28 mouse cellular contexts compared by ENCODE assay signal in the genomic region with DNA sequence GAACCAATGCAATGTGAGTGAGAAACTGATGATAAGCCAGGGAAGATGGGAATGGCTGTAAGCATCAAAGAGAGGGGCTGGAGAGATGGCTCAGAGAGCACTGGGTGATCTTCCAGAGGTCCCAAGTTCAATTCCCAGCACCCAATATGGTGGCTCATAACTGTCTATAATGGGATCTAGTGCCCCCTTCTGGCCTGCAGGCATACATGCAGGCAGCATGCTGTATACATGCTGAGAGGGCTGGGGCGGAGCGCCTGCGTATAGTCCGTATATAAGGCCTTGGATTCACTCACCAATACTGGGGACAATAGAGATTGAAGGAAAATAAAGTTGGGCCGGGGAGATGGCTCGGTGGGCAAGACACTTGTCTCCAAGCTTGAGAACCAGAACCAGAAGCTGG. TPM values are rescaled to one million over a fixed set of nuclear protein-coding genes. Genes with fewer than 3 reads are reported as not detected.
DNase-seq lines count a peak whose midpoint lies in the region; ATAC-seq and TF ChIP-seq lines count a peak whose summit lies in the region.
"Had no signal": no experiment of that assay in that cellular context is flagged by ENCODE, and none has a peak within 500 bp of the region (broad histone marks: within the 10 kb centered on the region; RNA-seq: fewer than 3 reads in every experiment).

No protein-coding gene starts in this region.

- no peak overlapping the region for H3K27ac ChIP-seq in intestine, postnatal 0 days (ENCODE audit: low read depth, low read length)
- H3K27ac ChIP-seq in intestine, embryonic 15.5 days = no peak overlapping the region
- H3K27ac ChIP-seq in liver, postnatal 0 days (ENCODE audit: low read depth) = no peak overlapping the region
- H3K27ac ChIP-seq in liver, embryonic 11.5 days (ENCODE audit: low read depth, low read length) = no peak overlapping the region
- H3K27ac ChIP-seq: embryonic facial prominence, embryonic 10.5 days; hindbrain, embryonic 13.5 days; lung, embryonic 15.5 days; neural tube, embryonic 12.5 days had no signal

- no peak for TF ChIP-seq EP300 in liver, postnatal 0 days (IDR thresholded peaks at IDR 0.05; ENCODE audit: low read depth)

- no peak overlapping the region for H3K4me3 ChIP-seq in intestine, postnatal 0 days (ENCODE audit: low read depth, low read length)
- no peak overlapping the region for H3K4me3 ChIP-seq in intestine, embryonic 15.5 days (replicated peaks)
- H3K4me3 ChIP-seq in liver, postnatal 0 days (ENCODE audit: low read depth, low read length) = no peak overlapping the region
- no peak overlapping the region for H3K4me3 ChIP-seq in liver, embryonic 11.5 days (ENCODE audit: low read depth, low read length)
- H3K4me3 ChIP-seq: hindbrain, embryonic 13.5 days; lung, embryonic 15.5 days; neural tube, embryonic 12.5 days had no signal

- 0 out of 2 replicates have a peak, but pooled peaks have one; percentile 12 for TF ChIP-seq CTCF in intestine, postnatal 0 days (IDR thresholded peaks at IDR 0.05; ENCODE audit: low read depth)
- TF ChIP-seq CTCF in liver, postnatal 0 days (IDR thresholded peaks at IDR 0.05; ENCODE audit: low read depth) = peak; percentile 26; the same call in 1 of the 2 replicates
- TF ChIP-seq CTCF in brain, embryonic 14.5 days (IDR thresholded peaks at IDR 0.05; ENCODE audit: borderline replicate concordance, extremely low read depth, insufficient read depth, insufficient read length) = peak; percentile 23; the same call in 1 of the 2 replicates

- DNase-seq in liver, postnatal 0 days = no peak
- DNase-seq in liver, embryonic 11.5 days (ENCODE audit: low spot score) = no peak
- peak; percentile 41 for DNase-seq in ES-CJ7 (ENCODE audit: low read depth, low spot score)
- no peak for DNase-seq in brain, embryonic 14.5 days (ENCODE audit: low read depth)
- no peak for DNase-seq in spleen, postnatal 4 days (ENCODE audit: low spot score in 2 of 2)
- DNase-seq: adrenal gland, postnatal 25 days; cerebellum, adult 11-12 months; cerebellum, postnatal 10 days; gastrocnemius, postnatal 25 days; heart, adult 18-20 months; kidney, adult 8-10 months; kidney, postnatal 25 days; lung, postnatal 36 days; midbrain, embryonic 14.5 days; right cerebral cortex, postnatal 25 days; spleen, adult 18-20 months; thymus, postnatal 25 days had no signal

- no peaks in the 10 kb centered on the region for H3K36me3 ChIP-seq in intestine, postnatal 0 days (ENCODE audit: control insufficient read depth, insufficient read depth)
- no peaks in the 10 kb centered on the region for H3K36me3 ChIP-seq in intestine, embryonic 15.5 days
- H3K36me3 ChIP-seq in liver, postnatal 0 days (replicated peaks; ENCODE audit: insufficient read depth, low read length) = no peaks in the 10 kb centered on the region
- no peaks in the 10 kb centered on the region for H3K36me3 ChIP-seq in liver, embryonic 11.5 days (ENCODE audit: control insufficient read depth, insufficient read depth, low read length)
- H3K36me3 ChIP-seq: embryonic facial prominence, embryonic 10.5 days; lung, embryonic 15.5 days; neural tube, embryonic 12.5 days had no signal

- no peak for TF ChIP-seq POLR2A in brain, embryonic 14.5 days (IDR thresholded peaks at IDR 0.05; ENCODE audit: borderline replicate concordance, extremely low read depth, insufficient read depth, insufficient read length, poor library complexity, severe bottlenecking)

- no peak overlapping the region for H3K9ac ChIP-seq in intestine, postnatal 0 days (ENCODE audit: low read depth, low read length)
- H3K9ac ChIP-seq in intestine, embryonic 15.5 days = no peak overlapping the region
- H3K9ac ChIP-seq in liver, postnatal 0 days (replicated peaks) = no peak overlapping the region
- H3K9ac ChIP-seq in liver, embryonic 11.5 days (ENCODE audit: low read depth, low read length) = no peak overlapping the region
- H3K9ac ChIP-seq: hindbrain, embryonic 13.5 days; lung, embryonic 15.5 days; neural tube, embryonic 12.5 days had no signal

- ATAC-seq in intestine, postnatal 0 days = no peak
- ATAC-seq in intestine, embryonic 15.5 days = no peak
- no peak for ATAC-seq in liver, postnatal 0 days
- ATAC-seq in liver, embryonic 11.5 days (replicated peaks; ENCODE audit: low FRiP score) = no peak
- ATAC-seq: CD4-positive, CD25-positive, alpha-beta regulatory T cell, adult 4 months; inflammation-experienced regulatory T-cells, adult 6 months had no signal

- WGBS in intestine, postnatal 0 days = 92% methylated on average over 6 of the region's 6 CpGs
- WGBS in intestine, embryonic 15.5 days = 87% methylated on average over 6 of the region's 6 CpGs
- 69% methylated on average over 6 of the region's 6 CpGs for WGBS in liver, postnatal 0 days (ENCODE audit: insufficient replicate concordance)
- 86% methylated on average over 6 of the region's 6 CpGs for WGBS in liver, embryonic 11.5 days

- peaks cover 6% of the 10 kb centered on the region for H3K27me3 ChIP-seq in intestine, postnatal 0 days (replicated peaks; ENCODE audit: control insufficient read depth, insufficient read depth, low read length)
- H3K27me3 ChIP-seq in intestine, embryonic 15.5 days (replicated peaks) = peaks cover 8% of the 10 kb centered on the region
- no peaks in the 10 kb centered on the region; the same call in 1 of the 2 replicates for H3K27me3 ChIP-seq in liver, postnatal 0 days (ENCODE audit: insufficient read depth, low read length)
- H3K27me3 ChIP-seq in liver, embryonic 11.5 days (replicated peaks; ENCODE audit: control insufficient read depth, insufficient read depth, low read length) = peaks cover 9% of the 10 kb centered on the region
- H3K27me3 ChIP-seq: neural tube, embryonic 12.5 days had no signal

- 0 out of 2 replicates have a peak, but pooled peaks cover under 1% of the 10 kb centered on the region for H3K4me1 ChIP-seq in intestine, postnatal 0 days (replicated peaks; ENCODE audit: control insufficient read depth, insufficient read depth, low read length)
- H3K4me1 ChIP-seq in intestine, embryonic 15.5 days (replicated peaks) = peaks cover 14% of the 10 kb centered on the region
- peaks cover 8% of the 10 kb centered on the region for H3K4me1 ChIP-seq in liver, postnatal 0 days (ENCODE audit: insufficient read depth)
- peaks cover 6% of the 10 kb centered on the region; the same call in 1 of the 2 replicates for H3K4me1 ChIP-seq in liver, embryonic 11.5 days (replicated peaks; ENCODE audit: control insufficient read depth, insufficient read depth, low read length)

- H3K9me3 ChIP-seq in intestine, postnatal 0 days (ENCODE audit: control insufficient read depth) = peaks cover 2% of the 10 kb centered on the region; the same call in 1 of the 2 replicates
- no peaks in the 10 kb centered on the region for H3K9me3 ChIP-seq in intestine, embryonic 15.5 days
- H3K9me3 ChIP-seq in liver, postnatal 0 days (ENCODE audit: low read length) = no peaks in the 10 kb centered on the region
- no peaks in the 10 kb centered on the region for H3K9me3 ChIP-seq in liver, embryonic 11.5 days (ENCODE audit: control insufficient read depth, low read length)
- H3K9me3 ChIP-seq: embryonic facial prominence, embryonic 10.5 days; hindbrain, embryonic 13.5 days; lung, embryonic 15.5 days; neural tube, embryonic 12.5 days had no signal

- H3K4me2 ChIP-seq in intestine, postnatal 0 days (replicated peaks; ENCODE audit: low read depth) = no peak overlapping the region
- H3K4me2 ChIP-seq in intestine, embryonic 15.5 days (replicated peaks) = no peak overlapping the region
- no peak overlapping the region for H3K4me2 ChIP-seq in liver, postnatal 0 days (ENCODE audit: low read depth, low read length)
- no peak overlapping the region for H3K4me2 ChIP-seq in liver, embryonic 11.5 days
- H3K4me2 ChIP-seq: hindbrain, embryonic 13.5 days had no signal

RNA-seq across cellular contexts. Expression of gene Zfp663, which starts 5.2 kb away (rescaled TPM):
- 0.23 and 0.44 TPM in 2 replicates for polyA plus RNA-seq in intestine, postnatal 0 days (2015; fragmentation: Nextera tagmentation; extraction: Ambion mirVana)
- polyA plus RNA-seq in intestine, embryonic 15.5 days (2015; fragmentation: Nextera tagmentation; extraction: Ambion mirVana) = 0.75 and 1.1 TPM in 2 replicates
- polyA plus RNA-seq in liver, postnatal 0 days (2015; fragmentation: Nextera tagmentation; extraction: Ambion mirVana) = not detected in 2 replicates
- 0.07 and 0.29 TPM in 2 replicates for polyA plus RNA-seq in liver, embryonic 11.5 days (2014; fragmentation: Nextera tagmentation; extraction: Ambion mirVana)
- 6.5 and 7.2 TPM in 2 replicates for polyA plus RNA-seq in brain, embryonic 14.5 days (2012; rRNA removed)
- polyA plus RNA-seq: CD4-positive, CD25-positive, alpha-beta regulatory T cell, adult 4 months; inflammation-experienced regulatory T-cells, adult 6 months had no signal

RNA-seq across cellular contexts. Expression of gene Zfp334, which starts 24.8 kb away (rescaled TPM):
- polyA plus RNA-seq in intestine, postnatal 0 days (2015; fragmentation: Nextera tagmentation; extraction: Ambion mirVana) = 0.82 and 0.90 TPM in 2 replicates
- 4.9 and 5.0 TPM in 2 replicates for polyA plus RNA-seq in intestine, embryonic 15.5 days (2015; fragmentation: Nextera tagmentation; extraction: Ambion mirVana)
- 1.2 and 1.5 TPM in 2 replicates for polyA plus RNA-seq in liver, postnatal 0 days (2015; fragmentation: Nextera tagmentation; extraction: Ambion mirVana)
- polyA plus RNA-seq in liver, embryonic 11.5 days (2014; fragmentation: Nextera tagmentation; extraction: Ambion mirVana) = 5.9 and 6.1 TPM in 2 replicates
- 15.2 and 19.2 TPM in 2 replicates for polyA plus RNA-seq in brain, embryonic 14.5 days (2012; rRNA removed)
- polyA plus RNA-seq: CD4-positive, CD25-positive, alpha-beta regulatory T cell, adult 4 months; inflammation-experienced regulatory T-cells, adult 6 months had no signal

RNA-seq across cellular contexts. Expression of gene Ocstamp, which starts 36.9 kb away (rescaled TPM):
- 1.7 and 1.8 TPM in 2 replicates for polyA plus RNA-seq in intestine, postnatal 0 days (2015; fragmentation: Nextera tagmentation; extraction: Ambion mirVana)
- polyA plus RNA-seq in intestine, embryonic 15.5 days (2015; fragmentation: Nextera tagmentation; extraction: Ambion mirVana) = 0.61 and 0.64 TPM in 2 replicates
- 8.1 and 13.0 TPM in 2 replicates for polyA plus RNA-seq in liver, postnatal 0 days (2015; fragmentation: Nextera tagmentation; extraction: Ambion mirVana)
- polyA plus RNA-seq in liver, embryonic 11.5 days (2014; fragmentation: Nextera tagmentation; extraction: Ambion mirVana) = 2.2 and 2.5 TPM in 2 replicates
- not detected in 2 replicates for polyA plus RNA-seq in brain, embryonic 14.5 days (2012; rRNA removed)
- polyA plus RNA-seq: CD4-positive, CD25-positive, alpha-beta regulatory T cell, adult 4 months; cortical plate, adult 2 months; forebrain, embryonic 16.5 days; heart, embryonic 14.5 days; inflammation-experienced regulatory T-cells, adult 6 months; lung, embryonic 15.5 days had no signal

RNA-seq across cellular contexts. Expression of gene Elmo2, which starts 37.0 kb away (rescaled TPM):
- 62.2 and 63.6 TPM in 2 replicates for polyA plus RNA-seq in intestine, postnatal 0 days (2015; fragmentation: Nextera tagmentation; extraction: Ambion mirVana)
- polyA plus RNA-seq in intestine, embryonic 15.5 days (2015; fragmentation: Nextera tagmentation; extraction: Ambion mirVana) = 58.1 and 63.0 TPM in 2 replicates
- polyA plus RNA-seq in liver, postnatal 0 days (2015; fragmentation: Nextera tagmentation; extraction: Ambion mirVana) = 11.0 and 12.3 TPM in 2 replicates
- polyA plus RNA-seq in liver, embryonic 11.5 days (2014; fragmentation: Nextera tagmentation; extraction: Ambion mirVana) = 36.4 and 42.4 TPM in 2 replicates
- polyA plus RNA-seq in brain, embryonic 14.5 days (2012; rRNA removed) = 114 and 125 TPM in 2 replicates
